Mouse (Mus musculus): ENCODE data around the gene Mmaa. TPM values are rescaled to one million over a fixed set of nuclear protein-coding genes. Genes with fewer than 3 reads are reported as not detected.

Gene Mmaa
- 3.6 TPM for polyA plus RNA-seq (2014; fragmentation: Illumina TruSeq; extraction: RNeasy Lipid Tissue Mini Kit (QIAGEN cat#74804); ENCODE audit: low read depth, low replicate concordance)

DNA sequence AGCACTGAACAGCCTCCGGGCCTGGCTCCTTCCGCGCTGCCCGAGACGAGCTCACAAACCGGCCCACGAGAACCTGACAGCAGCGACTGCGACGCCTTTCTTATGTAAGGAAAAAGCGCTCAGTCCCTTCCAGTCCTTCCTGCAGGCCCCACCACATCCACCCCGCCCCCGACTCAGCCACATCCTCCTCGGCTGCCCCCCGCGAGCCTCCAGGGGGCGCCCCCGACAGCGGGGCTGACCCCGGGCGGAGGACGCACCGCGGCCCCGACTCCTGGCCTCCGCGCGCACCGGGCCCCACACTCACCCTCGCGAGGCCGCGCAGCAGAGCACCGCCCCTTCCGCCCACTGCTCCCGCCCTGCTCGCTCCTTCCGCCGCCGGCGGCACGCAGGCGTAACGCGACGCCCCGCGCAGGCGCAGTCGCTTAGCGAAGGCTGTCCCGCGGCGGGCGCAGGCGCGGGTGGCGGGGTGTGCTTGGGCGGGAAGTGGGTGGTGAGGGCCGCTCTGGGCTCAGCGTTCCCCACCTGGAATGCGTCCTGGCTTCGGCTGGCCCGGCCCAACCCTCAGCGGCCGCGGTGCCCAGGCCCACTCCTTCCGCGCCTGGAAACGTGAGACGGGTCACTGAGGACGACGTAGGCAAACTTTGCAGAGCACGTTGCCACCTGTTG is at the start of gene Mmaa:
Gene Mmaa (minus strand): TSS at position 328 of the 666 bp plus-strand sequence.

GRCm38 (mm10) chr8:79248470-79248869 is 46.3 kb downstream of the Mmaa start, which contains the start of gene 1700011L22Rik:
TSS of gene 1700011L22Rik (minus strand) at chr8:79248570.

Other genes starting within 250 kb of the Mmaa start
- 52.1 TPM for gene 1700011L22Rik, start 46.4 kb downstream of the Mmaa start, polyA plus RNA-seq (2014; fragmentation: Illumina TruSeq; extraction: RNeasy Lipid Tissue Mini Kit (QIAGEN cat#74804); ENCODE audit: low read depth, low replicate concordance)
- gene Smad1, start 104.6 kb upstream of the Mmaa start, polyA plus RNA-seq (2014; fragmentation: Illumina TruSeq; extraction: RNeasy Lipid Tissue Mini Kit (QIAGEN cat#74804); ENCODE audit: low read depth, low replicate concordance) = 13.7 TPM